Mouse (Mus musculus) monocyte, adult 5-6 weeks (primary cell): ENCODE results near the gene AC141477.1. TPM values are rescaled to one million over a fixed set of nuclear protein-coding genes. Genes with fewer than 3 reads are reported as not detected.

ENCODE experiments used
- ATAC-seq: fragments of 153-309, 156-312 bp; replicated peaks from 2 replicates; pipeline ENCODE4 v1.8.0; 2017; ENCODE audit warnings: mild to moderate bottlenecking; ENCODE audit not compliant: low TSS enrichment, insufficient number of reproducible peaks, severe bottlenecking, poor library complexity, low FRiP score
- total RNA-seq: library from RNA; stranded (forward); fragments of 200-1000, 200-491, 200-594 nt; gene quantifications from 3 replicates; pipeline ENCODE4 v1.2.3, GENCODE M21; 2017

The AC141477.1 gene
- total RNA-seq: 23.2 to 90.2 TPM (median 54.9 TPM) in 3 replicates

DNA sequence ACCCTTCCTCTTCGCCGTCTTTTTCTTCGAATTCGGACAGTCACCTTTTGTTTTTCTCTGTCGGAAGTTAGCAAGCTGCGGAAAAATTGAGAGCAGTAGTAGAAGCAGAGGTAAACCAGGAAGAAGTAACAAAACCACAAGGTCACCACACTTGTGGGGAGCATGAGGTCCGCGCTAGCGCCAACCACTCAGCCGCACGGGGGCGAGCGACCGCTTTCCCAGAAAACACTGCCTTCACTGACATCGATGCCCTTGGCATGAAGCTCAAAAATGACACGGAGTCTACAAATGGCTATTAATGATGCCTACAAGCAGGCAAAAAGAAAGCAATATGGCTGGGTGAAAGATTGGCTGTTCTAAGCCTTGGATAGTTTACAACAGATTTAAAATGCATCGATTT, at the start of gene AC141477.1:
TSS of gene AC141477.1 (minus strand) at position 164 of the 400 bp plus-strand sequence.
- ATAC-seq: no peak

DNA sequence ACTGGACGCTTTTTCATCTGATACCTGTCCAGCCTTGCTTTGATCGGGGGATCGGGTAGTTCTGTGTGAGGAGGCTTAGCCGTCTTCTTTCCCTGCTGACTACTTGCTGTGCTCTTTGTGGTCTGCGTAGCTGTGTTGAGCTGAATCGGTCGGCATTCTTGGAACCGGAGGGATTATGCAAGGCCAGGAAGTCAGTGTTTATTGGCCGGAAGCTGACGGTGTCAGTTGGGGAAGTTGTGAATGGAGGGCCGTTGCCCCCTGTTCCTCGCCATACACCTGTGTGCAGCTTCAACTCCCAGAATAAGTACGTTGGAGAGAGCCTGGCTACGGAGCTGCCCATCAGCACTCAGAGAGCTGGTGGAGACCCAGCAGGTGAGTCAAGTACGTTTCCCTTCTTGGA, 49.0 kb upstream of the AC141477.1 start:
- ATAC-seq: no peak

DNA sequence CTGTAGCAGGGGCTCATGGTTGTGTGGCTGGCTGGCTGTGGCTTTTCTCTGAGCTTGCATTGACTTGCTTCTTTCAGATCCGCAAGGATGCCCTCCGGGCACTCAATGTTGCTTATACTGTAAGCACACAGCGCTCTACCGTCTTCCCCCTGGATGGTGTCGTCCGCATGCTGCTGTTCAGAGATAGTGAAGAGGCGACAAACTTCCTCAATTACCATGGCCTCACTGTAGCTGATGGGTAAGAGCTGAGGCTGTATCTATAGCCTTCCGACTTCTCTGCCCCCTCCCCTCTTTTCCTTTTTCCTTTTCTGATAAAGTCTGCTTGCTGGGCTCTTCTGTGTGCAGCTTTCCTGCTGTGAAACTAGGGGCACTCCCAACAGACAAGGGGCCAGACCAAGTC, 48.0 kb upstream of the AC141477.1 start:
- no peak for ATAC-seq

DNA sequence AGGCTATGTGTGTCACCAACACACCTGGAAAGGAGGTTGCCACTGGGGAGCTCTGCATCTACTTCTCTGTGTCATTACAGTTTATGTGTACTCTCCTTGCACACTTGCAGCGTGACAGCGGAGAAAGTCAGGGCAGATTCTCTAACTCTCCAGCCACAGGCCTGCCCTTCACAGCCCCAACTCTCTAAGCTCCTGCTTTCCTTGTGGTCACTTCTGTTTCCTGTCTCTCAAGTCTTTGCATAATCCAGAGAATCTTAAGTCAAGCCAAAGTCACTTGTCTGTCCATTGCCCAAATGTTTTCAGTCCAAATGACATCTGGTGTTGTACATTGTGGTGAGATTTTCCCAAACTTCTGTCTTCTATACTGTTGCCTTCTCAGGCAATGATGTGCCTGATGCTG, 46.1 kb upstream of the AC141477.1 start:
- no peak for ATAC-seq

DNA sequence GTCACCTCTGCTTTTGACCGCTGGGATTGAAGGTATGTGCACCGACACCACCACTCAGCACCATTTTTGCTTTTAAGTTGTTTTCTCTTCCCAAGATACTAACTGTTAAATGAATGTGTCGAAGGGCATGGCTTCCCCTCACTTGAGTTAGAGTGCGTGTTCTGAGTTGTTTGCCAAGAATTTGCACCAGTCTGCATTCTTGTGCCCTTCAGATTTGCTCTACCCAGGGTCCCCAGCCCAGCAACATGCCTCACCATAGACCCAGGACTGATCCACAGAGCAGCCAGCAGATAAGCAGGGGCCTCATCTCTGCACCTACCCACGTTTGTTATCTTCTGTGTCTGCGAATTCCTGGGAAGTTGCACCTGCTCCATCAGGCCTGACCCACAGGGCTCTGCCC, 41.2 kb upstream of the AC141477.1 start:
- ATAC-seq: no peak

DNA sequence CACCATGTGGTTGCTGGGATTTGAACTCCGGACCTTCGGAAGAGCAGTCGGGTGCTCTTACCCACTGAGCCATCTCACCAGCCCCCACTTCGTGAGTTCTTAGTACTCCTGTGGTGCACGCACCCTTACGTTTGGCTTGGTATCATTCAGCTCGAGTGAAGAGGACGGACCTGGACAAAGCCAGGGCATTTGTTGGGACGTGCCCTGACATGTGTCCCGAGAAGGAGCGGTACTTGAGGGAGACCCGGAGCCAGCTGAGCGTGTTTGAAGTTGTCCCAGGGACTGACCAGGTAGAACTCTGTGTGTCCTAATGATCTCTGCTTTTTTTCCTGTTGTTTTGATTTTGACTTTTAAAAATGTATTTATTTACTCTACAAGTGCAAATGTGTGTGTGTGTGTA, 40.6 kb upstream of the AC141477.1 start:
- ATAC-seq: no peak

DNA sequence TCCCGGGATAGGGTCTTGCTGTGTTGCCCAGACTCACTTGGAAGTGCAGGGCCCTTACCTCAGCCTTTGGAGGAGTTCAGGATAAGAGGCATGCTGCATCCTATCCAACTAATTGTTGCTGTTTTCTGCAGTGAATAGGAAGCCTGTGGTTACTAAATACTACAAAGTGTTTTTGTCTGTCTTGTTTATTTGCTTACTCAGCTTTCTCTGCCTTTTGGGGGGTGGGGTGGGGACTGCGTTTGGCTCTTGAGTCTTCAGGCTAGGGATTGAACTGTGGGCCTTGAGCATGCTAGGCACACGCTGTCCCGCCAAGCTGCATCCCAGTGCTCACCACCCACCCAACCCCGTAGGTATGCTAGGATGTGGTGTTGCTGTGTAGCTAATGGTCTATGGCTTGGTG, 33.5 kb upstream of the AC141477.1 start:
- no peak for ATAC-seq

DNA sequence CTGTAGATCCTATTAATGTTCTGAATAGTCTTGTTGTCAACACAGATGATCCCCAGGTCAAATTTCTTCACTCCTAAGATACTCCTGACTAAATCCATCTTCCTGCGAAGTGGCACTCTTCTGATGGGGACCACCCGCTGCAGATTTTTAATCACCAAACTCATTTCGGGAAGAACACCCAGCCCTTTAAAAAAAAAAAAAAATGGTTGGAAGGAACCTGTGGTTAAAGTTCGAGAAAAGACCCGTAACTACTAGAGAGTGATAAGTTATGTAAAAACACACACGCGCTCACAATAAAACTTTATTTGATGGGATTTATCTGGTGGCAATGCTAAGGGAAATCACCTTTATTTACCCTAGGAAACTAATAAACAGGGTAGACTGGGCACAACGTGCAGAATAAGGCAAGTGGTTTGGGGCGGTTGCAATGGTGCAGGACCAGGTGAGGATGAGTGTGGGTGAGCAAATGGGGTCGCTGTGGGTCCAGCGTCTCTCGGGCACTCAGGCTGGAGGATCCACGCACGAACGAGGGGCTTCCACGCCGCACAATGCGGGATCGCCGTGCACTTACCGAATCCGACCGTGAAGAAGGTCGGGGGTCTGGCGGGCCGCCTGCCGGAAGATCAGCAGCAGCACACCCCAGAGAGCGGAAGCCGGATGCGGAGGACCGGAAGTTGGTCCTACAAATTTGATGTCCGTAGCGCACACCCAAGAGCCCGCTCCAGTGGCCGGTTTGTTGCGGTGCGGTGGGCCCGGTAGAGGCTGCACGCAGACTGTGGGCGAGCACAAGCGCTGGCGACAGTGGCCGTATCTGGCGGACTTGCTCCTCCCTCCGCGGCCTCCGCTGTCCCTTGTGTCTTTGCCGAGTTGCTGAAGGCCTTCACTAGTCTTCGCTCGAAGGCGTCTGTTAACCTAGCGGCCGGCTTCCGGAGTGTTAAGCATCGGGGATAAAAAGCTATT, 28.2 kb upstream of the AC141477.1 start, which contains the start of the genes Mcm3ap and Ybey:
TSS of gene Mcm3ap (plus strand) at position 725 of the 960 bp plus-strand sequence.
TSS of gene Ybey (minus strand) at position 912 of the 960 bp plus-strand sequence.
- peak; percentile 96 for ATAC-seq

DNA sequence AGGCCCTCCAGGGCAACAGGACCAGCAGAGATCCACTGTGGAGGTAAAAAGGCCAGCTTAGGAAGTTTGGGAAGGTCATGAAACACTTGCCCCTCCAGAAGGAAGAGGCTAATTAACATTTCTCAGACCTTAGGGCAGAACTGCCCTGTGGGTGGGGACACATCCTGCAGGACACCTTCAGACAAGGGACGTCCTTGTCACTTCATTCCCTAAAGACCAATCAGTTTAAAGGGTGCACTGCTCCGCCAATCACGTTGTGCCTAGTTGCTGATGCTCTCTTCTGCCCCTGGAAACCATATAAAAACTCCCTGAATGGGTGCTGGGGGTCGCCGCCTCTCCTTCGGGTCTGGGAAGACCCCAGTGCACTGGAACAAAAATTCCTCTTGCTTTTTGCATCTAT, 22.5 kb upstream of the AC141477.1 start:
- no peak for ATAC-seq

DNA sequence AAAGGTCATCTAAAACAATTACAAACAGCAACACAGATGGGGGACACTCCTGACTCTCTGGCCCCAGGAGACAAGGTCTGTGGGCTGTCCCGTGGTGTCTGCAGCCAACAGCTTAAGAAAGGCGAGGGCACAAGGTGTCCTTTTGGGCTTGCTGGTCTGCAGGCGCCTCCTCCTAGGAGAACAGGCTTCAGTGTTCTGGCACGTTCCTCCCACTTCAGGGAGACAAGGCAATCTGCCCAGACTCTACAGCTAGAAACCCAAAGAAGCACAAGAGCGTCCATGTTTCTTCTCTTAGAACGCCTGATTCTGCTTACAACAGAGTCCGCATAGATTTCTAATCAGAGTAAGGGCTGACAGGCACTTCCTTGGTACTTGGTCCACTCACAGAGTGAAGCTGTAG, 22.1 kb upstream of the AC141477.1 start:
- ATAC-seq: no peak

DNA sequence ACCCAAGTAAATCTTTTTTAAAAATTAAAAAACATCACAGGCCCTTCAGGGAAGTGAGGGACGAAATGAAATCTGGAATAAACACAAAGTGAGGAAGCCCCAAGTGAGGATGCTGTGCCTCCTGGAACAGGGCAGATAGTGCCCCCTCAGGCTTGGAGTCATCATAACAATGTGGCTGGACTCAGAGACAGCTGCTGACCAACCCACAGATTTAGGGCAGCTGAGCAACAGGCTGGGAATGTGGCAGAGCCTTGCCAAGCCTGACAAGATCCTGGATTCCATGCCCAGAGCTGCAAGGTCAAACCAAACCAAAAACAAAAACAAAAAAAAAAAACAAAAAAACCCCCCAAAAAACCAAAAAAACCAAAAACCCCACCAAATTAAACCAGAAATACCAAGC, 21.0 kb upstream of the AC141477.1 start:
- ATAC-seq: no peak

DNA sequence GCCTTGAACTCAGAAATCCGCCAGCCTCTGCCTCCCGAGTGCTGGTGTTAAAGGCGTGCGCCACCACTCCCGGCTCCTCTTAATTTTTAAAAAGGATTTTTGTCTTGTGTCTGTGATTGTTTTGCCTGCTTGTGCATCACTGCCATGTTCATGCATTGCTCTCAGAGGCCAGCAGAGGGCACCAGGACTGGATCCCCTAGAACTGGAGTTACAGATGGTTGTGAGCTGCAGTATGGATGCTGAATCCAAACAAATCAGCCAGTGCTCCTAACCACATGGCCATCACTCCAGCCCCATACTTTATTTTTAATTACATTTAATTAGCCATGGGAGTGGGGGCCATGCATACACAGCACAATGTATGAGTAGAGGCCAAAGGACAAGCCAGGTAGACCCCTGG, 15.0 kb upstream of the AC141477.1 start:
- 0 out of 2 replicates have a peak, but pooled peaks have one; percentile 37 for ATAC-seq

DNA sequence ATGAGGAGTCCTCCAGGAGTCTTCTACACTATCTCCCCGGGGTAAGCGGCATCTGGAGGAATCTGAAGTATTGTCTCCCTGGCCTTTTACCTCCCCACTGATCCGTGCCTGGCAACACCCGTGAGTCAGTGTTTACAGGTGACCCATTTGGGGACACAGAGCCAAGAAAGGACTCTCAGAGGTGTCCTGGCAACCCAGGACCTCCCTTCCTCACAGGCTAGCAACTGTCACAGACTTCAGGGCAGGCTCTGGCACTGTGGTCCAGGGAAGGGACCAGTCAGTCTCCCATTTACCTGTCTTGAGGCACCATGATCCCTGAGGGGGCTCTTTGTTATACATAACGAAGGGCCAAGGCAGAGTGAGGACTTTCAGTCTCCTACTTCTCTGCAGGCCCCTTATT, 8.6 kb upstream of the AC141477.1 start, which contains the start of gene 2610028H24Rik:
TSS of gene 2610028H24Rik (plus strand) at position 231 of the 400 bp plus-strand sequence.
- no peak for ATAC-seq

DNA sequence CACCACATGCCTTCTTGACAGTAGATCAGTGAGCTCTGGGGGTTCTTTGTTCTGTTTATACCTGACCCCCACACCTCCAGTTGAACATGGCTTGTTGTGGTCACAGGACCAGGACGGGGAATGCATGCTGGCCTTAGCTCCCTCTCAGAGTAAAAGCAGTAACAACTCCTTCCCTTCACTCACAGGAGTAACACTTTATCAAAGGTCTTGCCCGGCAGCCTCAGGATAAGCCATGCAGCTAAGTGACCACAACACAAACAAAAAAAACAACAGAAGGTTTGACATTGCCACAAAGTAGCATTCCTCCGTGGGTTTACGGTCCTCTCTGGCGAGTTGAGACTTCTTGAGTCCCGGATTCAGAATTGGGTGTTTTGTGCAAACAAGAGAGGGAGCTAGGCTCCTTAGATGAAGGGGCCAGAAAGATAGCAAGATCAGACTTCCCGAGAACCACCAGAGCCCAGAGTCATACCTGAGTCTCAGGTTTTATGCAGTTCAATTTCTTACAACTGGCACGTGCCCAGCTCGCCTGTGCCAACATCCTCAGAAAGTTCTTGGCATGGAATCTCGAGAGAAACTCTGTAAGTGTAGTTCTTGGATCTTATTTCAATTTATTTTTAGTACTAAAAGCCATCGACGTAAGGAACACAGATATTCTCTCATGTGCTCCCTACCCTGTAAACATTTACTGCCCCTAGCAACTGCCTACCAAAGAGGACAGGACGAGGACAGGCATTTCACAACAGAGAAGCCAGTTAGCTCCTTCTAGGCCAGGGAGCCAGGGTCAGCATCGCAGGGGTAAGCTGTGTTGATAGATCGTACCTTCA, 7.4 kb upstream of the AC141477.1 start:
- ATAC-seq: no peak

DNA sequence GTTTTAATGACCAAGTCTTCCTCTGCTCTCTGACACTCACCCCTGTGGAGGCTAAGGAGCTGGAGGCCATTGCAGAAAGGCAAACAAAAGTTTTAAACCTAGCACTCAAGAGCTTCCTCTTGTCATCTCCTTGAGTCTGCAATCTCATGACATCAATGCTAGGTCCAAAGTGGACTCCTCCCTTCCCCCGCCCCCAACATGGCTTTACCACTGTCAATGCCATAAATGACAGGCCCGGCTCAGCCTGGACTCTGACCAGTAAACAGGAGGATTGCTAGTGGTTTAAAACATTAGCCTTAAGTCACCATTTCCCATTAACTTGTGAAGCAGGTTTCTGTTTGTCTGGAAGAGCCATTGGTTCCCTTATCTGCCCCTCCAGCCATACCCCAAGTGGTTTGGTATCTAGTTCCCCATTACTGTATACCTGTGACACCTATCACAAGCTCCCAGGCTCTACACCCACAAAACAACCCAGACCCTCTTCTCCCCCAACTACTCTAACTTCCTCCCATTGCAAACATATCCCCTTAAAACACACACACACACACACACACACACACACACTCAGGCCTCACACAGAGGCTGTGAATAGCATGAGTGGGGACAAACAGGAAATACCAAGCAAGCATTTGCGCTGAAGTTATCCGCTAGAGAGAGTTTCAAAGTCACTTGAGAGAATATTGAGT, 5.9 kb upstream of the AC141477.1 start:
- no peak for ATAC-seq

DNA sequence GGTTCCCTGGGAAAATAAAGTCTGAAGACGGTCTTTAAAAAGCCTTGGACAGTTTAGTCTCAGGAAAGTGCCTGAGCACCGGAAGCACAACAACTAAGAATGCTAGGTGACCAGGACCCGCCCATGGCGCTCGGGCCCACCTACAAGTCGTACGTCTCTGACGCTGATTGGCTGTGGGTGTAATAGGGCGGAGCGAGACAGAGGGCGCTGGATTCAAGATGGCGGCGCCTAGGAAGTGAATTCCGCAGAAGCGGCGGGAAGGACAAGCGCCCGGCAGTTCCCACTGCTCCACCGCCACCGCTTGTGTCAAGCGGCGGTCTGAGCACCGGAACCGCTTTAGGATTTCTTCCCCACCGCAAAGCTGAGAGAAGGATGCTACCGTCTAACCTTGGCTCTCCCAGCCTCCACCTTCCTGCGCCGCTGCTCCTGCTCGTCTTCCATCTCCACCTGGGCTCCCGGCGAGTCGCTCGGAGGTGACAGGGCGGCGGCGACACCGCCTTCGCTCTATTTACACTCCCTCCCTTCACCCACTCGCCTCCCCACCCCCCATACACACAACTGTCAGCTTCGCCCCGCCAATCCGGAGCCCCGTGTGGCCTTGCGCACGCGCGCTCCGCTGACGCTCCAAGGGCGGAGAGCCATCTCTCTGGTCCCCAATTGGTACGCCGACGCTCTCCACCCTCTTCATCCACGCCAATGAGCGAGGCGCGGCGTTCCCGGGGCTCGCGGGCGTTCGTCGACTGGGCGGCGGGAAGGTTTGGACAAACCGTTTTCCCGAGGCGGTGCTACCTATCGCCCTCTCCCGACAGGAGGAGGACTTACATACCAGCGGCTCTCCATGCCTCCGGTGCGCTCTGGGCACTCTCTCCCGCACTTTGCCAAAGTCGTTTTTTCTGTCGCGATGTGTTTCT, 2.2 kb upstream of the AC141477.1 start, which contains the start of gene Pcnt:
TSS of gene Pcnt (minus strand) at position 609 of the 911 bp plus-strand sequence.
- ATAC-seq: peak; percentile 93

DNA sequence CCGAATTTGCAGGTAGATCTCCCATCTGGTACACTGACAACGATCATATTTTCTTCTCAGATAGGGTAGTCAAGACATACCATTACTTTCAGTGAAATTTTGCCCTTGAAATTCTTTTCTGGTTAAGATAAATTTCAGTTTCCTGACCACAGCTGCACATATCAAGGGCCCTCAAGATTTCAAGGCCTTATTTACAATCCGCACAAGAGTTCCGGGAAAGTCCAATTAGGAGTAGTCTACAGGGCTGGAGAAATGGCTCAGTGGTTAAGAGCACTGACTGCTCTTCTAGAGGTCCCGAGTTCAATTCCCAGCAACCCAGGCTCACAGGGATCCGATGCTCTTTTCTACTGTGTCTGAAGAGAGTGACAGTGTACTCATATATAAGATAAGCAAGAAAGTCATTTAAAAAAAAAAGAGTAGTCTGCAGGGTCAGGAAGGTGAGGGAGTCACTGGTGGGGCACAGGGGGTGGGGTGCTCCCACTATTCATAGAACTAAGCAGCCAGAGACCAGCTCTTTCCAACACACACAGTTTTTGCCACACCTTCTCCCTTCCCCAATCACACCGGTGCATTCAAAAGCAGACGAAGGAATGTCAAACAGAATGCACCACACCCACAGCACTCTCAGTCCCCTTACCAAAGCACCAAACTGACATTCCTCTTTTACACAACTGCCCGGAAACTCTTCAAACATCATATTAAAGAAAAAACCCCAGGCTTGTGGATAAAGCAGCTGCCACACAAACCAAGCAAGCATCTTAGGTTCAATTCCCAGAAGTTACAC, 945 bp downstream of the AC141477.1 start:
- no peak for ATAC-seq
